Mouse (Mus musculus) gastrocnemius, postnatal 4 days (tissue): ENCODE results near the gene Adamts16. TPM values are rescaled to one million over a fixed set of nuclear protein-coding genes. Genes with fewer than 3 reads are reported as not detected.

Experiments used
- DNase-seq, 2 experiments: peaks; one replicate each; pipeline ENCODE4 v3.0.0; 2021 to 2022; ENCODE audit warnings: low spot score in 2 of 2, mixed read lengths in 2 of 2
- total RNA-seq, 2 experiments: library from RNA; stranded (reverse); gene quantifications; 2 replicates each; pipeline ENCODE4 v1.2.3; 2021

Adamts16 gene
- total RNA-seq, 2 experiments from 2014 or later: 3.3 TPM

DNA sequence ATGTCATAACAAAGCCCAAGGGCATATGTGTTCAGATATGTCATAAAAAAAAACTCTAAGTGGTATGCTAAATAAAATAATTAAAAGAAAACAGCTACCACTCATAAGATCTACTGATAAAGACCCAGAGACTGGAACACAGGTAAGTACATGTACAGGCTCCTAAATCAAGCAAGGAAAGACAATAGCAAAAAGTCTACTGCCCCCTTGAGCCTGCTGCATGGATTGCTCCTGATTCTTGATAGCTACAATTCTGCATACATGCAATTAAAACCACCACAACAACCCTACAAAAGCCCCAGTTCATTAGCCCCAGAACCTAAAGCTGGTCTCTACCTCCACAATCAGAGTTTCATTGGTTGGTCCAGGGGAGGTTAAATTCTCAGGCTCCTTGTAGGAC is 74.1 kb downstream of the Adamts16 start:
- DNase-seq: no peak

GRCm38 (mm10) chr13:70764682-70765081 is 76.9 kb downstream of the Adamts16 start:
- DNase-seq: no peak

DNA sequence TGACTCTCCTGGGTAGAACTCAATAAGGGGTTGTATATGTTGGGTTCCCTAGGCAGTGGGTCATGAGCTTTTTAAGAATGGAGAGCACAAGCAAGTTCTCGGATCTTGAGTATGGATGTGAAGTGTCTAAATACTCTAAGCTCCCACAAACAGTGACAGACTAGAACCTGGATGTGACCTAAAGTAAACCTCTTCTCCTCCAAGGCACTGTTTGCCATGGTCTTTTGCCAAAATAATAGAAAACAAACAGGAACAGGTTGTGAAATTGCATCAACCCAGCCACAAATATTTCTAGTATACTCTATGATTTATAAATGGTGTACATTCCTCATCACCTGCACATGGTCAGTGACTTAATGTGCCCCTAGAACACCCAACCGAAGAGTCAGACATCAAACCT is 79.0 kb downstream of the Adamts16 start:
- DNase-seq: no peak

GRCm38 (mm10) chr13:70761312-70761711 is 80.3 kb downstream of the Adamts16 start:
- no peak for DNase-seq

DNA sequence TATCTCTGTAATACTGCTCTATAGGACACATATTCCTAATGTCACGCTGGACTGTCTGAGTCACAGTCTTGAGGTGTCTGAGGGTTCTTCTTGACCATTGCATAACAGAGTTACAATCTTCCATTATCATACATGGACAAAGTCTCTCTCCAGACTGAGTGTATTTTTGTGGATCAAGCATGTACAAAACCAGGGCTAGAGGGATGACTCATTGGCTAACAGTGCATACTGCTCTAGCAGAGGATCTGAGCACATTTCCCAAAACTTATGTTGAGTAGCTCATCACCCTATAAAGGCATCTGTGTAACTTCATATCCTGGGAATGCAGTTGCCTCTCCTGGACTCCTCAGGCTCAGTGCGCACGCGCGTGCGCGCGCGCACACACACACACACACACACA is 81.4 kb downstream of the Adamts16 start:
- no peak for DNase-seq

DNA sequence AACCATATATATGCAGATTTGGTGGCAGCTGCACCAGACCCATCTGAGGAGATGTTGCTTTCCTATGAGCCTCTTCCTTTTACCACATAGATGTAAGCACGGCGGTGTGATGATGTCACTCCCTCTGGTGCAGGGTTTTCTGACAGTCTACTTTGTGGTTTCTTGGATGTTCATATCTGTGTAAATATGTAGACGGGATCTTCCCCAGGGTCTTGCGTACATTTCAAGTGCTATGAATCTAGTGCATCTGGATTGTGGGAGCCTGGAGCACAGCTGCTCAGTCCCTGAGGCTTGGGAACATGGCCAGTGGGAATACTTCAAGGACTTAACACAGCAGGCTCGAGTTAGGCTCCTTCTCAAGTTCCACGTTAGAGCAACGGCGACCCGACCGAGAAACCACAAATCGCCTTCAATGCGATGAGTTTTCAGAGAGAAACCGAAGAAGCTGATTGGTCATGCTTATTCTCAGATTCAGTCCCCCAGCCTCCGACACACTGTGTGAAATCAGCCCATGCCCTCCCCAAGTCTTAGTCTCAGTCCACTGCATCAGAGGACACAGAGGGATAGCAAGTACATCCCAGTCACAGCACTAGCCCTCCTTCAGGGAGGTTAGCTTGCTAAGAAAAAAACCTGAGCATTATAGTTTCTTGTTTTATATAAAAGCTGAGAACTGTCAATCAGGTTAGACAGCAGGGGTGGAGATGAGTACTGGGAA is 95.2 kb downstream of the Adamts16 start:
- no peak for DNase-seq

DNA sequence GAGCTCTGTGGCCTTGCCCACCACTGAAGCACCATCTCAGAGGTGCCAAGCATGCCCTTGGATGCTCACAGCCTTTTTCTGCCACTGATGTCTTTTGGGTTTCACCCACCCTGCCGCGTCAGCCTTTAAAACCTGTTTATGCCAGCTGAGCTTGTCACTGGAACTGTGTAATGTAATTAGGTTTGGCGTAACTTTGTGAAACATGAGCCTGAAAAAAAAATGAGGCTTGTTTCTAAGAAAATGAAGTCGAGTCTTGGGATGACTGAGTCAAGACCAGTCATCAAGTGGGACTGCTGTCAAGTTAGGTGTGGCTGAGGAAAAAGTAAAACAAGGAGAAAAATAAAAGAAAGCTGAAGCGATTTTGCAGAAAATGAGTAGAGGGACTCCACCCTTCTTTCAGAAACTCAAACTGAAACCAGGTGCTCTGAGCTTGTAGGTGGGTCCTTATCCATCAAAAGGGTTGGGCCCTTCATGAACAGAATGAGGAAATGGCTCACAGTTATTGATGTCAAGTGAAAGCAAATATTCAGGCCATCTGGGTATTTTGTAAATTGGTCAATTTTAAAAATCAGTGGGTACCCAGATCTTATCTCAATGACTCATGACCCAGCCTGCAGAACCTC is 97.1 kb downstream of the Adamts16 start:
- DNase-seq: no peak

- DNase-seq: no peak
Measured at GRCm38 (mm10) chr13:70742693-70743092, 98.9 kb downstream of the Adamts16 start.

DNA sequence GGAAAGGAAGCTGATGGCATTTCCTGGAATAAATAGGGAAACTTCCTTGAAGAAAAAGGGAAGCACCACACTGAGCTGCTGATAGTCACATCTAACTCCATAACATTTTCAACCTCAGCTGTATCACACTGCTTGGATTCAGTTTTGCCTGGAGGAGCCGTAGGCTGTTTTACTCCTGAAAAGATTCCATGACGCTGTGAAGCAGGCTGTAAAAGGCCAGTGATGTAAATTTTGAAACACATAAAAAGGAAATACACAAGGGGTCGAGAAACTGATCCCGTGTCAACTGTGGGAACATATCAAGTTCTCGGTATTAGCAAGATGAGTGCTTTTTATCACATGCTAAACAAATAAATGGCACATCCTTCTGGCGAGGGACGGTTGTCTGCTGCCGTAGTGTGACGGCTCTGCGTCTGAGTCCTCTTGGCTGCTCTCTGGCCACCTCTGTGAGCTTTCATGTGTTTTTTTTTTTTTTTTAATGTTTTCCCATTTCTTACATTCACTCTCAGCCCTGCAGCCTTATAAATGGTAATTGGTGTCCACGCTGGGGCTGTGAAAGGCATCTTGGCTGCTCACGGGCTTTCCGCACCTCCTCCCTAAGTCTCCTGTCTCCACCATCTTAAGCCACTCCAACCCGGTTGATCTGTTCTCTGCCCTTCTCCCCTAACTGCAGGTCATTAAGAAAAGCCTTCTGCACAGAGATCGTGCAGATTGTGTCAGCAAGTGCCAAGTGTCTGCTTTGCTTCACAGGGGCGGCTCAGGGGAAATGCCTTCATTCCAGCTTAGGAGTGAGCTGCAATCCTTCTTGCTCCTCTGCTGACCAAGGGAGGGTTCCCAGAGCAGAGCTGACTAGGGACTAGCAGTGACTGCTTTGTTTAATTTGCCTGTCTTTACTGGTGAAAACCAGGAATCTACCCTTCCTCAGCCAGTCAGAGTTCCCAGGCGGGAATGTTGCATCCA is 101.0 kb downstream of the Adamts16 start:
- no peak for DNase-seq

DNA sequence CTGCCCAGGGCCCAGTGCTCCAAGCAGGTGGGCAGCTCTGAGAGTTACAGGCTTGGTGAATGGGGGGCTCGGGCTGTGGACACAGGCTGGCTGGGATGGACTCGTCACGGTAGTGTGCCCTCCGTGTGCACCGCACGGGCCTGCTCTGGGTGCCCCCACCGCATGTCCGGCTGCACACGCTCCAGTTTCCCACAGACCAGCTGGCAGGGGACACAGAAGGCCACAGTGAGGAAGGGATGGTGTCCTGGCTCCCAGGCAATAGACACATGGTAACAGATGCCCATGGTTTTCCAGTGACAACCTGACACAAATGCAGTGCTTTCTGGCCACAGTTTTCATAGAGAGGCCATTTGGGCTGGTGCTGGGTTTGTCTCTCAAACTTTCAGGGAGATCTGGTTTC is 102.8 kb downstream of the Adamts16 start:
- DNase-seq: no peak

GRCm38 (mm10) chr13:70736409-70736808 is 105.2 kb downstream of the Adamts16 start:
- DNase-seq: no peak

GRCm38 (mm10) chr13:70734640-70735039 is 107.0 kb downstream of the Adamts16 start:
- no peak for DNase-seq

DNA sequence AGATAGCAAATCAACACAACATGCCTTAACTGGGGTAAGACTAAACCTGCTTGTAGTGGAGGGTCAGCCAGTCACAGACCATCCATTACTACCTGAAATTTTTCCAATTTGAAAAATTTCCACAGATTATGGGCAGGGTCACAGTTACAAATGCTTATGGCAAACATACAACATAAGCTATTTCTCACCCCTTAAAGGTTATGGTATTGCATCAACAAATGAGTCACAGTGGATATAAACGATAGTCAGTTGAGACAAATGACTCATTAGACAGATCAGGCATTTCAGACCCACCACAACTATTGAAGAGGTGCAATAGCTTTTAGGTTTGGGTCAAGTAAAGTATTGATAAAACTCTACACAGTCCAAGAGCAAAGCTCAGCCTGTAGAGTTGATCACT is 107.7 kb downstream of the Adamts16 start:
- no peak for DNase-seq

DNA sequence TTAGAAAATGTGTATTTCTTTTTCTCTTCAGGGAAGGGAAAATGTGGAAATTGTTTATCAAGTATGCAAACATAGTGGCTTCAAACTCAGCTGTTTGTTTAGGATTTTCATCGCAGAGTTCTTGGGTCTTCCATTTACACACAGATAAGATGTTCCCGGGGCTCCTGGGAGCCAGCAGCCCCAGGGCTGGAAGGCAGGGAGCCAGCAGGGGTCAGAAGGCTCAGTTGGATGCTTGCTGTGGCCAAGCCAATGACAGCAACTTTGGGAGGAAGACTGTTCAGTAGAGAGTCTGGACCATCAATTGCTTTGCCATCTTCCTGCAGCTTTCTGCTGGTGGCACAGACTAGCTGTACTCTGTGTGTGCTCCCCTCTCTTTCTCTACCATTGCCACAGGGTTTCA is 108.4 kb downstream of the Adamts16 start:
- DNase-seq: no peak

DNA sequence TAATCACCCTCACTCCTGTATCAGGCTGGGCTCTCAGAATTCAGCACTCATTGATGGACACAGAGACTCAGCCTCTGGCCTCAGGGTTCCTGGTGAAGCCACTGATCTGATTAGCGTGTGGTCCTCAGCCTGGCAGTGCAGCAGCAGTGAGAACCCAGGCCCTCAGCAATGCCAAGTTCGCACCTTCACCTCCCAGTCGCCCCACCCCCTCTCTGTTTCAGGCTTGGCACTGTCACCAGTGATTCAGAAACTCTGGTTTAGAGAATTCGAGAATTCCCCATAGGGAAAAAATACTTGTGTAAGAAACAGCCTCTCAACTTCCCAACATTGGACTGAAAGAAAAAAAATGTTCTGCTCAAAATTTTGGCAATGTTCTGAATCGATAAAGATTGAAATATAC is 108.8 kb downstream of the Adamts16 start:
- DNase-seq: no peak

DNA sequence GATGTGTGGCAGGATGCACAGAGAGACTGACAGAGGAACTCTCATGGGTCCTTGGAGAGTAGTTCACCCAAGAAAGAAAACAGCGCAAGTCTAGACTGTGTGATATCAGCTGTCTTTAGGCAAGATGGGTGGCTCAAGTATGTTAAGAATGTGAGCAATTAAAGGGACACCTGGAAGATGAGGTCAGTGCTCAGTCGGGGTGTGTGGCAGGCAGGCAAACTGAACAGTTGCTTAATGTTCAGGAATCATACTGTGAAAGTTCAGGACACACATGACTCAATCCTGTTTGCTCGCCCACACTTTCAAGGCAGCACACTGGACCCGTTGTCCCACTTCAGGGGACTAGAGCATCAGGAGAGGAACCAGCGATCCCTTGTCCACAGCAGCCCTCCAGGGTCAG is 110.3 kb downstream of the Adamts16 start:
- DNase-seq: no peak

- no peak for DNase-seq
Measured at GRCm38 (mm10) chr13:70729996-70730395, 111.6 kb downstream of the Adamts16 start.

- DNase-seq: no peak
Measured at GRCm38 (mm10) chr13:70726249-70726648, 115.4 kb downstream of the Adamts16 start.

- DNase-seq: no peak
Measured at GRCm38 (mm10) chr13:70724635-70725034, 117.0 kb downstream of the Adamts16 start.

DNA sequence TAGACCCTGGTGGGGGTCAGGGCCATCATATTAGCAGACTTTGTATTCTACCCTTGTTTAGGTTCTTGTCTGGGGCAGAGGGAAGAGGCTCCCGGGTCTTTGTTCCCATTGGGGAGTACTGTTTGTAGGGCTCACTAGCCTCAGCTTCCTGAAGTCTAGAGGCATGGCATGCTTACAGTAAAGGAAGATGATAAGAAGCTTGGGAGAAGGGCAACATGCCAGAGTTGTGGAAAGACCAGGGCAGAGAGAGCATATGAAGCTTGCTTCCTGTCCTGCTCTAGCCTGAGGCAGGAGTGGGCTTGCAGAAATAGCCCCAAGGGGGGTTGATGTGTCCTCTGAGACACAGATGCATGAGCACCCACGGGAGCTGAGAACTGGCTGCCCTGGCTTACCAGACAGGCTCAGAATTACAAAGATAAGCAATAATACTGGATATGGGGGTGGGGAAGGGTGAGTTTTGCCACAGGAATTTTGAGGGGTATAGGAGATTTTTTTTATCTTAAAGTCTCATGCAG is 117.4 kb downstream of the Adamts16 start:
- DNase-seq: no peak

GRCm38 (mm10) chr13:70719994-70720393 is 121.6 kb downstream of the Adamts16 start:
- no peak for DNase-seq

DNA sequence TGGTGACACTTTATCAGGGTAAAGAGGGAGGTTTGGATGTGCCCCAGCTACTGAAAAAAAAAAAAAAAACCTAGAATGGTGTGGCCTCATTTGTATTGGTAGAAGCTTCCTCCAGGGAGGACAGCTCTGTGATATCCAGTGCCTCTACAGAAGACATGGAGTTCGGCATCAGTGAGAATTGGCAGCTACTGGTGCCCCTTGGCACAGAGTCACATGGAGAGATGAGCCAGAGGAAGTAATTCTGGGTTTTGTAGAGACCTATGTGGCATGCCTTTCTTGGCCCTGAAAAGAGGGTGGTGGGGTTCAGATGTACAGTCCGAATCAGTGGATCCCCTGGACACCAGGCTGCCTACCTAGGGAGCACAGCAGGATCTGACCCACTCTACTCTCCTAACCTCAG is 122.8 kb downstream of the Adamts16 start:
- no peak for DNase-seq
